Mouse (Mus musculus): ENCODE data around the gene Wdr86.
A peak's percentile ranks its signal among the peaks of the same experiment; 100 is the strongest.
"Not testable (repeated sequence)": the region's sequence is repeated elsewhere in the genome, so short reads cannot be mapped to it uniquely, and the experiment has no call there.

The Wdr86 gene

GRCm38 (mm10) chr5:24733771-24734426 is 3.4 kb upstream of the Wdr86 start:
- ATAC-seq (ENCODE audit: insufficient number of reproducible peaks, low FRiP score, low TSS enrichment), result no peak

GRCm38 (mm10) chr5:24733134-24733533 is 2.6 kb upstream of the Wdr86 start:
- no peak for ATAC-seq (ENCODE audit: insufficient number of reproducible peaks, low FRiP score, low TSS enrichment)

- no peak for ATAC-seq (ENCODE audit: insufficient number of reproducible peaks, low FRiP score, low TSS enrichment)
These were observed 459 bp upstream of the Wdr86 start for GRCm38 (mm10) chr5:24730986-24731385.

- no peak for ATAC-seq (ENCODE audit: insufficient number of reproducible peaks, low FRiP score, low TSS enrichment)
These were observed 585 bp downstream of the Wdr86 start for GRCm38 (mm10) chr5:24729797-24730487.

GRCm38 (mm10) chr5:24726901-24727836 is 3.4 kb downstream of the Wdr86 start:
- no peak for ATAC-seq (ENCODE audit: insufficient number of reproducible peaks, low FRiP score, low TSS enrichment)

- ATAC-seq (ENCODE audit: insufficient number of reproducible peaks, low FRiP score, low TSS enrichment), result no peak
These were observed 4.6 kb downstream of the Wdr86 start for GRCm38 (mm10) chr5:24725897-24726296.

- no peak for ATAC-seq (ENCODE audit: insufficient number of reproducible peaks, low FRiP score, low TSS enrichment)
These were observed 5.7 kb downstream of the Wdr86 start for GRCm38 (mm10) chr5:24724805-24725204.

GRCm38 (mm10) chr5:24724270-24724634 is 6.3 kb downstream of the Wdr86 start:
- no peak for ATAC-seq (ENCODE audit: insufficient number of reproducible peaks, low FRiP score, low TSS enrichment)

GRCm38 (mm10) chr5:24723527-24724269 is 6.8 kb downstream of the Wdr86 start:
- no peak for ATAC-seq (ENCODE audit: insufficient number of reproducible peaks, low FRiP score, low TSS enrichment)

GRCm38 (mm10) chr5:24719852-24720251 is 10.7 kb downstream of the Wdr86 start:
- ATAC-seq (ENCODE audit: insufficient number of reproducible peaks, low FRiP score, low TSS enrichment), result no peak

- no peak for ATAC-seq (ENCODE audit: insufficient number of reproducible peaks, low FRiP score, low TSS enrichment)
These were observed 12.5 kb downstream of the Wdr86 start for GRCm38 (mm10) chr5:24718076-24718475.

GRCm38 (mm10) chr5:24713987-24714386 is 16.5 kb downstream of the Wdr86 start:
- no peak for ATAC-seq (ENCODE audit: insufficient number of reproducible peaks, low FRiP score, low TSS enrichment)

GRCm38 (mm10) chr5:24713199-24713598 is 17.3 kb downstream of the Wdr86 start:
- ATAC-seq (ENCODE audit: insufficient number of reproducible peaks, low FRiP score, low TSS enrichment), result peak; percentile 77

GRCm38 (mm10) chr5:24711615-24712014 is 18.9 kb downstream of the Wdr86 start:
- no peak for ATAC-seq (ENCODE audit: insufficient number of reproducible peaks, low FRiP score, low TSS enrichment)

GRCm38 (mm10) chr5:24709962-24710361 is 20.6 kb downstream of the Wdr86 start:
- no peak for ATAC-seq (ENCODE audit: insufficient number of reproducible peaks, low FRiP score, low TSS enrichment)

- no peak for ATAC-seq (ENCODE audit: insufficient number of reproducible peaks, low FRiP score, low TSS enrichment)
These were observed 25.9 kb downstream of the Wdr86 start for GRCm38 (mm10) chr5:24704615-24705014.

GRCm38 (mm10) chr5:24701271-24701670 is 29.3 kb downstream of the Wdr86 start:
- no peak for ATAC-seq (ENCODE audit: insufficient number of reproducible peaks, low FRiP score, low TSS enrichment)

- no peak for ATAC-seq (ENCODE audit: insufficient number of reproducible peaks, low FRiP score, low TSS enrichment)
These were observed 33.8 kb downstream of the Wdr86 start for GRCm38 (mm10) chr5:24696704-24697103.

- no peak for ATAC-seq (ENCODE audit: insufficient number of reproducible peaks, low FRiP score, low TSS enrichment)
These were observed 42.8 kb downstream of the Wdr86 start for GRCm38 (mm10) chr5:24687696-24688095.

- not testable (repeated sequence) for ATAC-seq (ENCODE audit: insufficient number of reproducible peaks, low FRiP score, low TSS enrichment)
These were observed 43.7 kb downstream of the Wdr86 start for GRCm38 (mm10) chr5:24686671-24687420.

Measured in cerebellum, adult (tissue).